Mouse (Mus musculus): Measurements from ENCODE around the gene Dll4. TPM values are rescaled to one million over a fixed set of nuclear protein-coding genes. Genes with fewer than 3 reads are reported as not detected.

Gene Dll4
- polyA plus RNA-seq, 1 experiment from 2014 or later, result 5.8 TPM

DNA sequence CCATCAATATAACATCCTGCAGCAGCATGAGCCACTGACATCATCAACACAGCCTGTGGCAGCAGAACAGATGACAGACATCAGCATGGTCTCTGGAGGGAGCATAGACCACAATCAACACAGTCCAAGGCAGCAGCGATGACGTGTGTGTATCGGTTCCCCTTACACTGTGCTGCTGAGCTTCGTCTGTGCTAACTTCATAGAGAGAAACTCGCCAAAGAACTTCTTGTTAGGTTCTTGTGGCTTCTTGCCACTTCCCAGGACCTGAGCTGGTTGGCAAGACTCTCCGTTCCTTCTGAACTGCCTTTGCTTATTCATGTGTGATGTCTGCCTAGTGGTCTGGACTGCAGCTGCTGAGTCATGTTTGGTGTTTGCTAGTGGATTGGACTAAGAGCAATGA, 32.7 kb downstream of the Dll4 start:
- no peaks in the 10 kb centered on the region for H3K36me3 ChIP-seq
- no peaks in the 10 kb centered on the region for H3K9me3 ChIP-seq (replicated peaks)
- H3K27ac ChIP-seq (replicated peaks), result no peak overlapping the region
- no peaks in the 10 kb centered on the region for H3K4me1 ChIP-seq
- no peak overlapping the region for H3K4me3 ChIP-seq (replicated peaks)
- WGBS, result 83% methylated on average over 6 of the region's 6 CpGs
- H3K9ac ChIP-seq, result no peak overlapping the region
- no peak overlapping the region for H3K4me2 ChIP-seq (replicated peaks)
- no peaks in the 10 kb centered on the region for H3K27me3 ChIP-seq
- no peak for ATAC-seq (ENCODE audit: insufficient number of reproducible peaks, low FRiP score, low TSS enrichment, low read depth)

DNA sequence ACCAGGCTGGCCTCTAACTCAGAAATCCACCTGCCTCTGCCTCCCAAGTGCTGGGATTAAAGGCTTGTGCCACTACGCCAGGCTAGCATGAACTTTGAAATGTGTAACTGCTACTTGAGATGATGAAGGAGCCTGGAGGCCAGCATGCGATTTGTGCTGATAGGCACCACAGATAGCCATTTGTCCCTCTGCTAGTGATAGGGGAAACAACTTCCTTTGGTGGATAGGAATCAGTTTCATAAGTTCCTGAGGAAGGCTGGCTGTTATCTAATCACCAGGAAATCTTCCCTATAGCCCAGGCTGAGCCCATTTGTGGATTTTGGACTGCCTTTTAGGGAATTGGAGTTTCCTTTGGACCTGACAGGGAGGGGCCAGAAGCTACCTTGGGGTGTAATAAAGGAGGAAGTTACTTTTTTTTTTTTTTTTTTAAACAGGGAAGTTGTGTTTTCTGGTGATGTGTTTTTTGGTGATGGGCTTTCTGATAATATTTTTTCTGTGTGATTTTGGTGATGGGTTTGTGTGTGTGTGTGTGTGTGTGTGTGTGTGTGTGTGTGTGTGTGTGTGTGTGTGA, 34.2 kb downstream of the Dll4 start:
- Histone ChIP-seq H3K36me3 (no peaks in the 10 kb centered on the region), H3K9me3 (replicated peaks) (no peaks in the 10 kb centered on the region), H3K4me1 (no peaks in the 10 kb centered on the region), H3K4me3 (replicated peaks) (no peak overlapping the region), H3K27ac (replicated peaks) (no peak overlapping the region), H3K27me3 (no peaks in the 10 kb centered on the region), H3K4me2 (replicated peaks) (no peak overlapping the region), H3K9ac (no peak overlapping the region)
- WGBS, result 78% methylated on average over 2 of the region's 2 CpGs
- ATAC-seq (ENCODE audit: insufficient number of reproducible peaks, low FRiP score, low TSS enrichment, low read depth), result no peak

DNA sequence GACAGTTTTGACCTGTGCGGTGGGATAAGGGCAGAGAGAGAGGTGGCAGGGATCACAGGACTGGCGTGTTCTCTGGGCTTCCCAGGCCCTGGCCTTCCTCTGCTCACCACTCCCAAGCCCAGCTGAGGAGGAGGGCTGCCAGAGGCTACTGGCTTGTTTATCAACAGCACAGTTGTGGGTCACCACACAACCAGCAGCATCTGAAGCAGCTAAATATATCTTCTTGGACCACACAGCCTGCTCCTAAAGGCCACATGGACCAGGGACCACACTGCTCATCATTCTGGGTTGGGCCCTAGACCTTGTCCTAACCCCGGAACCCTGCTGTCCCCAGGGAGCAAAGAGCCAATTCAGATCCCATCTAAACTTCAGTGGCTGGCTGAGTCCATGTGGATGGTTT, 39.4 kb downstream of the Dll4 start:
- 0 out of 2 replicates have a peak, but pooled peaks cover 4% of the 10 kb centered on the region for H3K36me3 ChIP-seq
- H3K4me3 ChIP-seq (replicated peaks), result no peak overlapping the region
- no peak overlapping the region for H3K9ac ChIP-seq
- no peak overlapping the region for H3K27ac ChIP-seq (replicated peaks)
- ATAC-seq (ENCODE audit: insufficient number of reproducible peaks, low FRiP score, low TSS enrichment, low read depth), result peak; percentile 62
- no peak overlapping the region for H3K4me2 ChIP-seq (replicated peaks)
- WGBS, result 70% methylated on average over 3 of the region's 3 CpGs
- H3K4me1 ChIP-seq, result no peaks in the 10 kb centered on the region
- no peaks in the 10 kb centered on the region for H3K27me3 ChIP-seq
- H3K9me3 ChIP-seq (replicated peaks), result no peaks in the 10 kb centered on the region

- H3K4me1 ChIP-seq, result no peaks in the 10 kb centered on the region
- H3K36me3 ChIP-seq, result peaks cover 24% of the 10 kb centered on the region
- H3K27ac ChIP-seq (replicated peaks), result no peak overlapping the region
- H3K4me3 ChIP-seq (replicated peaks), result no peak overlapping the region
- no peak for ATAC-seq (ENCODE audit: insufficient number of reproducible peaks, low FRiP score, low TSS enrichment, low read depth)
- no peak overlapping the region for H3K4me2 ChIP-seq (replicated peaks)
- WGBS, result 72% methylated on average over 3 of the region's 3 CpGs
- no peaks in the 10 kb centered on the region for H3K9me3 ChIP-seq (replicated peaks)
- H3K27me3 ChIP-seq, result no peaks in the 10 kb centered on the region
- no peak overlapping the region for H3K9ac ChIP-seq
These were observed 41.8 kb downstream of the Dll4 start for GRCm38 (mm10) chr2:119367346-119367745.

DNA sequence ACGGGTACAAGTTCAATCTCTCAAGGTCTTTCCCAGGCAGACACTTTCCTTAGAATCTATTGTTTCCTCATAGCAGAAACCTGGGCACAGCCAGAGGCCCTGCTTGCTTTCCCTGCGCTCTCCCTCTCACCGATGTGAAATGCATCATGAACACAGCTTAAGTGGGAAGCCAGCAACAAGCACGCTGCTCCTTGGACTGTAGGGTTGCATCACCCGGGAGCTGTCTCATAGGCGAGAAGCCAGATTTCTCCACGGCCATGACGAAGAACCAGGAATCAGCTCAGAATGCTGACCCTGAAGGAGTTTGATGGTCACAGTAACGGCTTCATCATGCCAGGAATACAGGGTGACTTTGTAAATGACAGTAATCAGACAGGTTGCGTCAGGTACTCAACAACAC, 44.5 kb downstream of the Dll4 start:
- Histone ChIP-seq H3K4me1 (no peaks in the 10 kb centered on the region), H3K27ac (replicated peaks) (no peak overlapping the region), H3K4me3 (replicated peaks) (no peak overlapping the region), H3K27me3 (no peaks in the 10 kb centered on the region), H3K9ac (no peak overlapping the region), H3K9me3 (replicated peaks) (no peaks in the 10 kb centered on the region), H3K36me3 (peaks cover 49% of the 10 kb centered on the region), H3K4me2 (replicated peaks) (no peak overlapping the region)
- no peak for ATAC-seq (ENCODE audit: insufficient number of reproducible peaks, low FRiP score, low TSS enrichment, low read depth)
- WGBS, result 90% methylated on average over 10 of the region's 10 CpGs

GRCm38 (mm10) chr2:119377286-119377685, 51.7 kb downstream of the Dll4 start:
- Histone ChIP-seq H3K4me2 (replicated peaks) (no peak overlapping the region), H3K27ac (replicated peaks) (no peak overlapping the region), H3K36me3 (peaks cover 84% of the 10 kb centered on the region), H3K27me3 (no peaks in the 10 kb centered on the region), H3K4me3 (replicated peaks) (no peak overlapping the region), H3K9me3 (replicated peaks) (no peaks in the 10 kb centered on the region), H3K9ac (no peak overlapping the region), H3K4me1 (no peaks in the 10 kb centered on the region)
- 82% methylated on average over 9 of the region's 9 CpGs for WGBS
- no peak for ATAC-seq (ENCODE audit: insufficient number of reproducible peaks, low FRiP score, low TSS enrichment, low read depth)

DNA sequence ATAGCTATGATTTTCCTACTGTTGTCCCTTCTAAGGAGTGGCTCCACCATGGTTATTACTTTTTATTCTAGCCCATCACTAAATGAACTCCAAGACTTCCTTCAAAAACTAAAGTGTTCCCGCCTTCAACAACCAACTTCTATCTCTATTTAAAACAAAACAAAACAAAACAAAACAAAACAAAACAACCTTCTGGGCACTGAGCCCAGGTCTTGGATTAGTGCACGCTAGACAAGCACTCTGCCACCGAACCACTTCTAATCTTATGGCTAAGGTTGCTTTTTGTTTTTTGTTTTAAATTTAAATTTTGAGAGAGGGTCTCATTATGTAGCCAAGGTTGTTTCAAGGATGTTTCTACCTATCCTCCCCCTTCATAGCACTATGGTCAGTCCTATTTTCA, 52.2 kb downstream of the Dll4 start:
- no peak overlapping the region for H3K4me3 ChIP-seq (replicated peaks)
- H3K36me3 ChIP-seq, result peaks cover 82% of the 10 kb centered on the region
- no peaks in the 10 kb centered on the region for H3K4me1 ChIP-seq
- WGBS, result 84% methylated on average over 3 of the region's 3 CpGs
- no peak overlapping the region for H3K9ac ChIP-seq
- H3K27ac ChIP-seq (replicated peaks), result no peak overlapping the region
- no peaks in the 10 kb centered on the region for H3K9me3 ChIP-seq (replicated peaks)
- no peak for ATAC-seq (ENCODE audit: insufficient number of reproducible peaks, low FRiP score, low TSS enrichment, low read depth)
- H3K27me3 ChIP-seq, result no peaks in the 10 kb centered on the region
- H3K4me2 ChIP-seq (replicated peaks), result no peak overlapping the region

DNA sequence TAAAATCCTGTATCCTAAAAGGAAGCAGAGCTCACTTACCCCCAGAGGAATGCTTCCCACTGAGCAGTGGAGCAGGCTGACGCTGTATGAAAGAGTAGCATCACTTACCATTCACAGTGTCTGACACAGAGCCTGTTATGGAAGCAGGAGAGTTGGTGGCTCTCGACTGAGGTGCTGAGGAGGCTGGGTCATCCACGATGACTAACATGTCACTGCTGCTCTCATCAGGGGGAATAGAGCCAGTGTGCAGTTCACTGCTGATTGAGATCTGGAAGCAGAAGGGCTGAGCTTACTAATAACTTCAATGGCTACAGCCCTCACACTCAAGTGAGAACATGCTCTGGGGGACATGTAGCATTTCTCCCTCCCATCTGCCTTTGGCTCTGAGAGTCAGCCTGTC, 53.9 kb downstream of the Dll4 start:
- H3K4me2 ChIP-seq (replicated peaks), result no peak overlapping the region
- H3K36me3 ChIP-seq, result peaks cover 76% of the 10 kb centered on the region
- ATAC-seq (ENCODE audit: insufficient number of reproducible peaks, low FRiP score, low TSS enrichment, low read depth), result no peak
- no peak overlapping the region for H3K27ac ChIP-seq (replicated peaks)
- H3K9me3 ChIP-seq (replicated peaks), result no peaks in the 10 kb centered on the region
- no peak overlapping the region for H3K9ac ChIP-seq
- WGBS, result 83% methylated on average over 3 of the region's 3 CpGs
- H3K27me3 ChIP-seq, result no peaks in the 10 kb centered on the region
- no peak overlapping the region for H3K4me3 ChIP-seq (replicated peaks)
- no peaks in the 10 kb centered on the region for H3K4me1 ChIP-seq

Other genes with a start within 250 kb of the Dll4 start
- 36.3 and 37.2 TPM in 2 replicates for gene Rad51, start 213.0 kb upstream of the Dll4 start, polyA plus RNA-seq (2015; fragmentation: Nextera tagmentation; extraction: Ambion mirVana)
- gene Rmdn3, start 168.8 kb upstream of the Dll4 start, polyA plus RNA-seq (2015; fragmentation: Nextera tagmentation; extraction: Ambion mirVana), result 40.2 and 41.0 TPM in 2 replicates
- 10.6 and 15.0 TPM in 2 replicates for gene Gchfr, start 158.0 kb upstream of the Dll4 start, polyA plus RNA-seq (2015; fragmentation: Nextera tagmentation; extraction: Ambion mirVana)
- gene Gm14137, start 151.3 kb upstream of the Dll4 start, polyA plus RNA-seq (2015; fragmentation: Nextera tagmentation; extraction: Ambion mirVana), result 5.0 and 5.4 TPM in 2 replicates
- gene Zfyve19, start 117.2 kb upstream of the Dll4 start, polyA plus RNA-seq (2015; fragmentation: Nextera tagmentation; extraction: Ambion mirVana), result 54.1 and 61.4 TPM in 2 replicates
- gene Dnajc17, start 117.0 kb upstream of the Dll4 start, polyA plus RNA-seq (2015; fragmentation: Nextera tagmentation; extraction: Ambion mirVana), result 19.0 and 21.7 TPM in 2 replicates
- 0.36 and 0.37 TPM in 2 replicates for gene Ppp1r14d, start 95.9 kb upstream of the Dll4 start, polyA plus RNA-seq (2015; fragmentation: Nextera tagmentation; extraction: Ambion mirVana)
- 29.8 and 33.0 TPM in 2 replicates for gene Spint1, start 88.4 kb upstream of the Dll4 start, polyA plus RNA-seq (2015; fragmentation: Nextera tagmentation; extraction: Ambion mirVana)
- 37.1 and 37.9 TPM in 2 replicates for gene Rhov, start 54.5 kb upstream of the Dll4 start, polyA plus RNA-seq (2015; fragmentation: Nextera tagmentation; extraction: Ambion mirVana)
- gene Vps18, start 37.0 kb upstream of the Dll4 start, polyA plus RNA-seq (2015; fragmentation: Nextera tagmentation; extraction: Ambion mirVana), result 18.8 and 19.6 TPM in 2 replicates
- 2.1 and 2.4 TPM in 2 replicates for gene Chac1, start 25.4 kb downstream of the Dll4 start, polyA plus RNA-seq (2015; fragmentation: Nextera tagmentation; extraction: Ambion mirVana)
- gene Ino80, start 151.9 kb downstream of the Dll4 start, polyA plus RNA-seq (2015; fragmentation: Nextera tagmentation; extraction: Ambion mirVana), result 4.1 and 4.2 TPM in 2 replicates
- gene Exd1, start 221.8 kb downstream of the Dll4 start, polyA plus RNA-seq (2015; fragmentation: Nextera tagmentation; extraction: Ambion mirVana), result 0.29 and 0.43 TPM in 2 replicates
- 69.3 and 70.3 TPM in 2 replicates for gene Chp1, start 221.9 kb downstream of the Dll4 start, polyA plus RNA-seq (2015; fragmentation: Nextera tagmentation; extraction: Ambion mirVana)